Mouse (Mus musculus): Measurements from ENCODE around the gene Etv1. TPM values are rescaled to one million over a fixed set of nuclear protein-coding genes. Genes with fewer than 3 reads are reported as not detected.
A peak's percentile ranks its signal among the peaks of the same experiment; 100 is the strongest.

The Etv1 gene
- polyA plus RNA-seq, 1 experiment, result 3.4 TPM

GRCm38 (mm10) chr12:38777957-38778298, 1.3 kb upstream of the Etv1 start:
- Histone ChIP-seq H3ac (ENCODE audit: control insufficient read depth, insufficient read length, low read depth) (no peak overlapping the region), H3K79me2 (ENCODE audit: control insufficient read depth, insufficient read depth) (no peaks in the 10 kb centered on the region), H3K79me3 (ENCODE audit: low read depth) (no peaks in the 10 kb centered on the region), H3K4me3 (ENCODE audit: insufficient read depth, poor library complexity, severe bottlenecking) (peak overlapping the region; percentile 59), H3K36me3 (ENCODE audit: control insufficient read depth, insufficient read depth) (no peaks in the 10 kb centered on the region), H3K27me3 (ENCODE audit: control insufficient read depth, insufficient read depth, insufficient read length) (no peaks in the 10 kb centered on the region)
- TF ChIP-seq CEBPB (IDR thresholded peaks at IDR 0.05; ENCODE audit: low read depth), result no peak
- TF ChIP-seq MYOG (IDR thresholded peaks at IDR 0.05; ENCODE audit: control insufficient read depth, extremely low read depth, insufficient read length), result no peak
- TF ChIP-seq CTCF (IDR thresholded peaks at IDR 0.05; ENCODE audit: control insufficient read depth, insufficient read depth, insufficient read length), result no peak
- TF ChIP-seq FOSL1 (IDR thresholded peaks at IDR 0.05; ENCODE audit: insufficient read depth, low read length, poor library complexity, severe bottlenecking), result no peak
- no peak for TF ChIP-seq USF1 (IDR thresholded peaks at IDR 0.05; ENCODE audit: low read depth)
- TF ChIP-seq MYOD1 (IDR thresholded peaks at IDR 0.05; ENCODE audit: control insufficient read depth, insufficient read length, low read depth), result no peak
- TF ChIP-seq MAX (IDR thresholded peaks at IDR 0.05), result no peak

- TF ChIP-seq MYOG (IDR thresholded peaks at IDR 0.05; ENCODE audit: control insufficient read depth, extremely low read depth, insufficient read length) (no peak), MAX (IDR thresholded peaks at IDR 0.05) (peak; percentile 20), USF1 (IDR thresholded peaks at IDR 0.05; ENCODE audit: low read depth) (peak; percentile 91), MYOD1 (IDR thresholded peaks at IDR 0.05; ENCODE audit: control insufficient read depth, insufficient read length, low read depth) (no peak), CEBPB (IDR thresholded peaks at IDR 0.05; ENCODE audit: low read depth) (no peak)
Observed at GRCm38 (mm10) chr12:38778299-38779075, 693 bp upstream of the Etv1 start.

GRCm38 (mm10) chr12:38780006-38780954, 1.1 kb downstream of the Etv1 start:
- peak overlapping the region; percentile 58 for H3ac ChIP-seq (ENCODE audit: control insufficient read depth, insufficient read length, low read depth)
- TF ChIP-seq CTCF (IDR thresholded peaks at IDR 0.05; ENCODE audit: control insufficient read depth, insufficient read depth, insufficient read length) (no peak), CEBPB (IDR thresholded peaks at IDR 0.05; ENCODE audit: low read depth) (no peak), FOSL1 (IDR thresholded peaks at IDR 0.05; ENCODE audit: insufficient read depth, low read length, poor library complexity, severe bottlenecking) (no peak), USF1 (IDR thresholded peaks at IDR 0.05; ENCODE audit: low read depth) (no peak), MYOG (IDR thresholded peaks at IDR 0.05; ENCODE audit: control insufficient read depth, extremely low read depth, insufficient read length) (no peak), MYOD1 (IDR thresholded peaks at IDR 0.05; ENCODE audit: control insufficient read depth, insufficient read length, low read depth) (no peak), MAX (IDR thresholded peaks at IDR 0.05) (no peak)
- no peaks in the 10 kb centered on the region for H3K27me3 ChIP-seq (ENCODE audit: control insufficient read depth, insufficient read depth, insufficient read length)
- H3K4me3 ChIP-seq (ENCODE audit: insufficient read depth, poor library complexity, severe bottlenecking), result peak overlapping the region; percentile 59
- no peaks in the 10 kb centered on the region for H3K36me3 ChIP-seq (ENCODE audit: control insufficient read depth, insufficient read depth)
- no peaks in the 10 kb centered on the region for H3K79me2 ChIP-seq (ENCODE audit: control insufficient read depth, insufficient read depth)
- H3K79me3 ChIP-seq (ENCODE audit: low read depth), result no peaks in the 10 kb centered on the region

More at GRCm38 (mm10) chr12:38778299-38779075, 693 bp upstream of the Etv1 start:
- no peaks in the 10 kb centered on the region for H3K79me3 ChIP-seq (ENCODE audit: low read depth)
- no peaks in the 10 kb centered on the region for H3K79me2 ChIP-seq (ENCODE audit: control insufficient read depth, insufficient read depth)
- H3ac ChIP-seq (ENCODE audit: control insufficient read depth, insufficient read length, low read depth), result peak overlapping the region; percentile 6
- no peaks in the 10 kb centered on the region for H3K27me3 ChIP-seq (ENCODE audit: control insufficient read depth, insufficient read depth, insufficient read length)
- no peaks in the 10 kb centered on the region for H3K36me3 ChIP-seq (ENCODE audit: control insufficient read depth, insufficient read depth)
- peak overlapping the region; percentile 59 for H3K4me3 ChIP-seq (ENCODE audit: insufficient read depth, poor library complexity, severe bottlenecking)

- Histone ChIP-seq H3K4me3 (ENCODE audit: insufficient read depth, poor library complexity, severe bottlenecking) (peak overlapping the region; percentile 59), H3K79me2 (ENCODE audit: control insufficient read depth, insufficient read depth) (no peaks in the 10 kb centered on the region), H3K36me3 (ENCODE audit: control insufficient read depth, insufficient read depth) (no peaks in the 10 kb centered on the region), H3K79me3 (ENCODE audit: low read depth) (no peaks in the 10 kb centered on the region), H3ac (ENCODE audit: control insufficient read depth, insufficient read length, low read depth) (peak overlapping the region; percentile 40), H3K27me3 (ENCODE audit: control insufficient read depth, insufficient read depth, insufficient read length) (no peaks in the 10 kb centered on the region)
- peak; percentile 10 for TF ChIP-seq MYOD1 (IDR thresholded peaks at IDR 0.05; ENCODE audit: control insufficient read depth, insufficient read length, low read depth)
- TF ChIP-seq FOSL1 (IDR thresholded peaks at IDR 0.05; ENCODE audit: insufficient read depth, low read length, poor library complexity, severe bottlenecking), result no peak
Observed at GRCm38 (mm10) chr12:38780955-38781304, 1.8 kb downstream of the Etv1 start.

- Histone ChIP-seq H3K79me2 (ENCODE audit: control insufficient read depth, insufficient read depth) (no peaks in the 10 kb centered on the region), H3K4me3 (ENCODE audit: insufficient read depth, poor library complexity, severe bottlenecking) (no peak overlapping the region), H3K79me3 (ENCODE audit: low read depth) (no peaks in the 10 kb centered on the region), H3ac (ENCODE audit: control insufficient read depth, insufficient read length, low read depth) (no peak overlapping the region), H3K36me3 (ENCODE audit: control insufficient read depth, insufficient read depth) (no peaks in the 10 kb centered on the region), H3K27me3 (ENCODE audit: control insufficient read depth, insufficient read depth, insufficient read length) (no peaks in the 10 kb centered on the region)
- TF ChIP-seq MAX (IDR thresholded peaks at IDR 0.05) (no peak), CTCF (IDR thresholded peaks at IDR 0.05; ENCODE audit: control insufficient read depth, insufficient read depth, insufficient read length) (no peak), MYOD1 (IDR thresholded peaks at IDR 0.05; ENCODE audit: control insufficient read depth, insufficient read length, low read depth) (no peak), MYOG (IDR thresholded peaks at IDR 0.05; ENCODE audit: control insufficient read depth, extremely low read depth, insufficient read length) (no peak), CEBPB (IDR thresholded peaks at IDR 0.05; ENCODE audit: low read depth) (no peak), USF1 (IDR thresholded peaks at IDR 0.05; ENCODE audit: low read depth) (no peak), FOSL1 (IDR thresholded peaks at IDR 0.05; ENCODE audit: insufficient read depth, low read length, poor library complexity, severe bottlenecking) (no peak)
Observed at GRCm38 (mm10) chr12:38781686-38782085, 2.5 kb downstream of the Etv1 start.
